Mouse (Mus musculus): ENCODE measurements around the gene Atl2.

The Atl2 gene

DNA sequence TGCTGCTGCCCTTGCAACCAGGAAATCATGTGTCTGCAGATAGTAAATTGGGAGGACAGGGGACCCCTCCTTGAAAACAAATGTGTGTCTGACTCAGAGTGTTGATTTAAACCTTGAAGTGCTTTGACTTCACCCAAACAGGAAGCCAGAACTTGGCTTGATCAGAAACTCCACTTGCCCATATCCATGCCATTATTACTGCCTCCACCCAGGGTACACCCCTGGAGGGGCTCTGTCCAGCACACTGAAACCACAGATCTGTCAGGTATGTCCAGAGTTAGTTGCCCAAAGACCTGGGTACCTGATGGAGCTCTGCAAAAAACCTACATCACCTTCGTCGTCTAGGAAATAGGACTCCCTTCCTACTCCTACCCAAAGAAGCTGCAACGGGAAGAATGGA is 77.0 kb downstream of the Atl2 start:
- DNase-seq (ENCODE audit: low spot score) = no peak

DNA sequence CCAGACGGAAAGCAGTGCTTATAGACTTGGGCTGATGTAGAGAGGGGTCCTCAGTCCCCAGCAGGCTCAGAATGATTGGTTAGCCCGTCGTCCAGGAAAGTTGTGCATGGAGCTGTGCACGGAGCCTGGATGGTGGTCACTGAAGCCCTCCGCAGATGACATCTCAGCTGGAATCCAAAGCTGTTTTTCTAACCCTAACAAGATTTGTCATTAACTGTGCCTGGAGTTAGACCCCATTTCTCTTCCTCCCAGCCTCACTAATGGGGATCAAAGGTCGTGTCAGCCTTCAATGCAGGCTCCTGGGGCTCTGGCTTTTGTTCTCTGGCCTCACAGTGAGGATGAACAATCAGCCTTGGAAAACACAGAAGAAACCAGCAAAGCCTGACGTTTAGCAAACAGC is 77.9 kb downstream of the Atl2 start:
- no peak for DNase-seq (ENCODE audit: low spot score)

DNA sequence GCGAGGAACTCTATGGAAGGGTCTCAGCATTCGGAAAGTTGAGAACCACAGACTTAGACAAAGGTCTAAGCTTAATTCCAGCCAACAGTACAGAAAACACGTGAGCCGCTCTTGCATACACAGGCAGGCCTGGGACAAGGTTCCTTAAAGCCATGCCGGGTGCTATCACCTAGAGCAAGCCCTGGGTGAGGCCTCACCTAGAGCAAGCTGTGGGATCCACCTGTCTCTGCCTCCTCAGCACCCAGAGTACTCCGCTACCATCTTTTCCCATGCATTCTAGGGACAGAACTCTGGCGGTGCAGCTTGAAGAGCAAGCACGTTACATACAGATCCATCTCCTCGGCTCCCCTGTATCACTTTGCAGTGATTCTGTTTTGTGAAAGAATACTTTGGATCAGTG is 78.4 kb downstream of the Atl2 start:
- no peak for DNase-seq (ENCODE audit: low spot score)

GRCm38 (mm10) chr17:79816896-79817295 is 79.0 kb downstream of the Atl2 start:
- no peak for DNase-seq (ENCODE audit: low spot score)

- no peak for DNase-seq (ENCODE audit: low spot score)
Observed at GRCm38 (mm10) chr17:79810421-79810820, 85.5 kb downstream of the Atl2 start.

DNA sequence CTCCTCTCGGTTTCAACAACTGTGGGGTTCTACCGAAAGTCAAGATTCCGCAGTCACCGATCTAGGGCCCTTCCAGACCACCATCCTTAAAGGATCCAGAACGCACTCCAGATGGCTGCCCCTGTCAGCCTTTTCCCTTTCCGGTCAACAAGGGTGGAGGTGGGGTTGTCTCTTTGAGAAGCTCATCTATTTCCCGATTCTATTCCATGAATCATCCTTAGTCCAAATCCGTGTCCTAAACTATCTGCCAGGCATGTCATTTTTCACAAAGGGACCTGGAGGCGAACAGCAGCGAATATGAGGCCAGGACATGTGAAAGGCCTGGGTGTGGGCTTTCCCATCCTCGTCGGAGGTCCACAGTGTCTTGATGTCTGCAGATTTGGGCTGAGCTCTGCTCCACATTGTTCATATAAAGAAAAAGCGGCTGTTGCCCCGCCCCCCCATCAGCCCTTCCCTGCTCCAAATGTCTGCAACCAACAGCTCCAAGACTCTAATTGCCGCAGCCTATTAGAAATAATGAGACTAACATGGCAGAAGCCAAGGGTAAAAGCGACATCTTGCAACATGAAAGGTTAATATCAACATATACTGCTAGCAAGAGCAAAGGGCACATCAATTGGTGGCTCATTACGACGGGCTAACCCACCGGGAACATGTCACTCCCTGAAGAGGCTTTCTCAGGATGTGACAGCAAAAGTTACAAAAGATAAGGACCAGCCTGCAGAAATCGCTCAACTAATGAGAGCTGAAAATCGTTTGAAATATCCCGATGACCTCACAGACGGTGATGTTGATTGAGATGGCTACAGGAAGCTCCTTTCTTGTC is 86.2 kb downstream of the Atl2 start:
- DNase-seq (ENCODE audit: low spot score) = no peak

DNA sequence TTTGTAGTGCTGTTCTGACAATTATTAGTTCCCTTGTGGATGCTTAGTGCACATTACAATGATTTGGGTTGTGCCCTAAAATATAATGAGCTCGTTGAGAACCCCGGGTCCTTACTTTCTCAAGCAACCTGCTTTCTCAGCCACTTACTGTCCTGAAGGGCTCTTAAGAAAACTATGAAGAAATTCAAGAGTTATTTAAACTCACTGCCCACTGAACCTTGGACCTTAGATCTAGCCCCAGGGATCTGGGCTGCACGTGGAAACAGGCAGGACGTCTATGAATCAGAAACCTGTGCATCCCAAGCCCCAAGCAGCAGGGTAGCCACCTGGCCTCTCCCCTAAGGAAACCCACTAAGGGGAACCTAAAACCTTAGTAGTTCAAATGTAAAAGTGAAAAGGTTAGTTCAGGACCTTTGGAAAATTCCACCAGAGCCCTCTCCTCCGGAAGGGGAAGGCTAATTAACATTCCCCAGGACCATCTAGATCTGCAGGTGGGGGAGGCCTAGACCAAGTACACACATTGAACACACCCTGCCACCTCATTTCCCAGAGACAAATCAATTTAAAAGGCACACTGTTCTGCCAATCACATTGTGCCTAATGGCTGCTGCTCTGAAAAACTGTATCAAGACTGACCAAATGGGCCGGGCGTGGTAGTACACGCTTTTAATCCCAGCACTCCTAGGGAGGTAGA is 88.5 kb downstream of the Atl2 start:
- DNase-seq (ENCODE audit: low spot score) = no peak

- no peak for DNase-seq (ENCODE audit: low spot score)
Observed at GRCm38 (mm10) chr17:79804747-79805146, 91.2 kb downstream of the Atl2 start.

- DNase-seq (ENCODE audit: low spot score) = no peak
Observed at GRCm38 (mm10) chr17:79802056-79802455, 93.9 kb downstream of the Atl2 start.

DNA sequence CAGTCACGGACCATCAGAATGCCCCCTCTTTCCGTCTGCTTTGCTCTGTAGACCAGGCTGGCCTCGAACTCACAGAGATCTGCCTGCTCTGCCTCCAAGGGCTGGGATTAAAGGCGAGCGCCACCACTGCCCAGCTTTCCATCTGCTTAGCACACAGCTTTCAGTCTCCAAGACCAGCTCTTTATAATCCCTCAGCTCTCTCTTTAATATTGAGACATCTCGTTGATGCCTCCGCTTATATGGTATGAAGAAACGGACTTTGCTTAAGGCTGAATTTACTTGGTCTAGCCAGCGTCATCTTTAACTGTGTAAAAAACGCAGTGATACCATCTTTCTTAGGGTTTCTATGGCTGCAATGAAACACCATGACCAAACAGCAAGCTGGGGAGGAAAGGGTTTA is 97.1 kb downstream of the Atl2 start:
- DNase-seq (ENCODE audit: low spot score) = no peak

Measured in urinary bladder, postnatal 10 days (tissue).